Mouse (Mus musculus): ENCODE data around the gene Nudt3.

GRCm38 (mm10) chr17:27549234-27549633 lies 74.1 kb downstream of the Nudt3 start:
- TF ChIP-seq CTCF (IDR thresholded peaks at IDR 0.05), result no peak
- no peak for TF ChIP-seq EP300 (IDR thresholded peaks at IDR 0.05)
